Mouse (Mus musculus) forebrain, embryonic 15.5 days (tissue): ENCODE measurements around the gene Dbx2. TPM values are rescaled to one million over a fixed set of nuclear protein-coding genes. Genes with fewer than 3 reads are reported as not detected.
A peak's percentile ranks its signal among the peaks of the same experiment; 100 is the strongest.

Experiments used
- ATAC-seq: fragments of 200-750 bp; cut with Nextera tagmentation; replicated peaks from 2 replicates; pipeline ENCODE4 v1.8.0; 2017; ENCODE audit warnings: mild to moderate bottlenecking, moderate TSS enrichment, moderate library complexity
- H3K27ac ChIP-seq: fragments of 300-500 bp; sonication (generic); replicated peaks from 2 replicates; pipeline ENCODE4 v1.5.1; 2015; ENCODE audit warnings: mild to moderate bottlenecking, inconsistent platforms
- H3K27me3 ChIP-seq: fragments of 300-500 bp; sonication (generic); 2 replicates; pipeline ENCODE4 v1.6.1; 2015; ENCODE audit warnings: inconsistent platforms
- H3K36me3 ChIP-seq: fragments of 300-500 bp; sonication (generic); 2 replicates; pipeline ENCODE4 v1.6.1; 2015; ENCODE audit warnings: mild to moderate bottlenecking, inconsistent platforms
- H3K4me1 ChIP-seq: fragments of 300-500 bp; sonication (generic); 2 replicates; pipeline ENCODE4 v1.6.1; 2015; ENCODE audit warnings: inconsistent platforms
- H3K4me2 ChIP-seq: fragments of 300-500 bp; sonication (generic); replicated peaks from 2 replicates; pipeline ENCODE4 v1.6.1; 2015; ENCODE audit warnings: mild to moderate bottlenecking, inconsistent platforms
- H3K4me3 ChIP-seq: fragments of 300-500 bp; sonication (generic); 2 replicates; pipeline ENCODE4 v1.5.1; 2015; ENCODE audit warnings: mild to moderate bottlenecking, inconsistent platforms
- H3K9ac ChIP-seq: fragments of 300-500 bp; sonication (generic); replicated peaks from 2 replicates; pipeline ENCODE4 v1.6.1; 2015; ENCODE audit warnings: mild to moderate bottlenecking, inconsistent platforms
- H3K9me3 ChIP-seq: fragments of 300-500 bp; sonication (generic); 2 replicates; pipeline ENCODE4 v1.6.1; 2016; ENCODE audit warnings: inconsistent platforms
- WGBS: fragments of 180-500 bp; shearing (Covaris S2); methylation state at CpG from one replicate; pipeline ENCODE4 v1.1.7; 2015; ENCODE audit warnings: mixed read lengths; 5-methylcytosine and 5-hydroxymethylcytosine counted together
- polyA plus RNA-seq: library from polyadenylated mRNA; unstranded; fragments of >200 nt; fragmentation: Nextera tagmentation; extraction: Ambion mirVana; gene quantifications from 2 replicates; pipeline ENCODE4 v1.2.1, GENCODE M21; 2015

Gene Dbx2
- polyA plus RNA-seq, 1 experiment from 2014 or later, result 0.32 TPM

- Histone ChIP-seq H3K4me2 (no peak overlapping the region), H3K27me3 (no peaks in the 10 kb centered on the region), H3K4me1 (no peaks in the 10 kb centered on the region), H3K9ac (no peak overlapping the region), H3K4me3 (no peak overlapping the region), H3K36me3 (no peaks in the 10 kb centered on the region), H3K9me3 (no peaks in the 10 kb centered on the region), H3K27ac (no peak overlapping the region)
- WGBS, result 70% methylated on average over 6 of the region's 6 CpGs
- ATAC-seq, result no peak
These were observed 54.6 kb downstream of the Dbx2 start for GRCm38 (mm10) chr15:95601179-95601578.

GRCm38 (mm10) chr15:95598630-95599029, 57.1 kb downstream of the Dbx2 start:
- Histone ChIP-seq H3K27ac (no peak overlapping the region), H3K4me1 (no peaks in the 10 kb centered on the region), H3K9me3 (no peaks in the 10 kb centered on the region), H3K9ac (no peak overlapping the region), H3K4me2 (no peak overlapping the region), H3K27me3 (no peaks in the 10 kb centered on the region), H3K36me3 (no peaks in the 10 kb centered on the region), H3K4me3 (no peak overlapping the region)
- WGBS, result 42% methylated on average over 1 of the region's 1 CpGs
- ATAC-seq, result no peak

GRCm38 (mm10) chr15:95586906-95587305, 68.9 kb downstream of the Dbx2 start:
- H3K36me3 ChIP-seq, result no peaks in the 10 kb centered on the region
- H3K4me2 ChIP-seq, result no peak overlapping the region
- no peak for ATAC-seq
- no peak overlapping the region for H3K27ac ChIP-seq
- H3K27me3 ChIP-seq, result no peaks in the 10 kb centered on the region
- H3K4me3 ChIP-seq, result no peak overlapping the region
- 96% methylated on average over 15 of the region's 15 CpGs for WGBS
- no peaks in the 10 kb centered on the region for H3K4me1 ChIP-seq
- no peaks in the 10 kb centered on the region for H3K9me3 ChIP-seq
- H3K9ac ChIP-seq, result no peak overlapping the region

GRCm38 (mm10) chr15:95584891-95585290, 70.9 kb downstream of the Dbx2 start:
- WGBS, result 63% methylated on average over 4 of the region's 4 CpGs
- no peak overlapping the region for H3K9ac ChIP-seq
- no peak for ATAC-seq
- no peak overlapping the region for H3K4me2 ChIP-seq
- no peaks in the 10 kb centered on the region for H3K4me1 ChIP-seq
- H3K9me3 ChIP-seq, result no peaks in the 10 kb centered on the region
- no peak overlapping the region for H3K4me3 ChIP-seq
- H3K36me3 ChIP-seq, result no peaks in the 10 kb centered on the region
- H3K27me3 ChIP-seq, result no peaks in the 10 kb centered on the region
- no peak overlapping the region for H3K27ac ChIP-seq

- Histone ChIP-seq H3K4me1 (peaks cover 5% of the 10 kb centered on the region), H3K4me3 (no peak overlapping the region), H3K27me3 (no peaks in the 10 kb centered on the region), H3K27ac (no peak overlapping the region), H3K9ac (no peak overlapping the region), H3K9me3 (no peaks in the 10 kb centered on the region), H3K4me2 (no peak overlapping the region), H3K36me3 (no peaks in the 10 kb centered on the region)
- ATAC-seq, result peak; percentile 69; the same call in 1 of the 2 replicates
- WGBS, result 16% methylated on average over 5 of the region's 5 CpGs
These were observed 81.1 kb downstream of the Dbx2 start for GRCm38 (mm10) chr15:95574661-95575060.

Other genes with a start within 250 kb of the Dbx2 start
- 186 and 213 TPM in 2 replicates for gene Nell2, start 127.4 kb downstream of the Dbx2 start, polyA plus RNA-seq
- 22.1 and 22.4 TPM in 2 replicates for gene Ano6, start 134.9 kb upstream of the Dbx2 start, polyA plus RNA-seq